Mouse (Mus musculus): Measurements from ENCODE around the gene Mst1.

The Mst1 gene

GRCm38 (mm10) chr9:108095949-108096712 is 15.9 kb downstream of the Mst1 start:
- DNase-seq (ENCODE audit: low spot score in 2 of 2): no peak

- no peak for DNase-seq (ENCODE audit: low spot score in 2 of 2)
Measured at GRCm38 (mm10) chr9:108099619-108100018, 19.4 kb downstream of the Mst1 start.

GRCm38 (mm10) chr9:108104766-108105548 is 24.7 kb downstream of the Mst1 start:
- DNase-seq (ENCODE audit: low spot score in 2 of 2): no peak

- DNase-seq (ENCODE audit: low spot score in 2 of 2): no peak
Measured at GRCm38 (mm10) chr9:108105549-108105863, 25.3 kb downstream of the Mst1 start.

- DNase-seq (ENCODE audit: low spot score in 2 of 2): no peak
Measured at GRCm38 (mm10) chr9:108106090-108106489, 25.9 kb downstream of the Mst1 start.

- no peak for DNase-seq (ENCODE audit: low spot score in 2 of 2)
Measured at GRCm38 (mm10) chr9:108107867-108108266, 27.6 kb downstream of the Mst1 start.

- no peak for DNase-seq (ENCODE audit: low spot score in 2 of 2)
Measured at GRCm38 (mm10) chr9:108110160-108110559, 29.9 kb downstream of the Mst1 start.

GRCm38 (mm10) chr9:108111101-108111592 is 30.9 kb downstream of the Mst1 start:
- DNase-seq (ENCODE audit: low spot score in 2 of 2): no peak

GRCm38 (mm10) chr9:108111593-108112121 is 31.4 kb downstream of the Mst1 start:
- no peak for DNase-seq (ENCODE audit: low spot score in 2 of 2)

- DNase-seq (ENCODE audit: low spot score in 2 of 2): no peak
Measured at GRCm38 (mm10) chr9:108112719-108113340, 32.6 kb downstream of the Mst1 start.

GRCm38 (mm10) chr9:108115290-108116077 is 35.2 kb downstream of the Mst1 start:
- no peak for DNase-seq (ENCODE audit: low spot score in 2 of 2)

GRCm38 (mm10) chr9:108117143-108117542 is 36.9 kb downstream of the Mst1 start:
- no peak for DNase-seq (ENCODE audit: low spot score in 2 of 2)

GRCm38 (mm10) chr9:108119891-108120411 is 39.7 kb downstream of the Mst1 start:
- DNase-seq (ENCODE audit: low spot score in 2 of 2): no peak

GRCm38 (mm10) chr9:108120671-108121070 is 40.4 kb downstream of the Mst1 start:
- DNase-seq (ENCODE audit: low spot score in 2 of 2): no peak

GRCm38 (mm10) chr9:108121170-108121969 is 41.1 kb downstream of the Mst1 start:
- DNase-seq (ENCODE audit: low spot score in 2 of 2): no peak

- no peak for DNase-seq (ENCODE audit: low spot score in 2 of 2)
Measured at GRCm38 (mm10) chr9:108123916-108124315, 43.7 kb downstream of the Mst1 start.

- DNase-seq (ENCODE audit: low spot score in 2 of 2): no peak
Measured at GRCm38 (mm10) chr9:108125731-108126130, 45.5 kb downstream of the Mst1 start.

- no peak for DNase-seq (ENCODE audit: low spot score in 2 of 2)
Measured at GRCm38 (mm10) chr9:108126436-108127180, 46.4 kb downstream of the Mst1 start.

GRCm38 (mm10) chr9:108128248-108128647 is 48.0 kb downstream of the Mst1 start:
- DNase-seq (ENCODE audit: low spot score in 2 of 2): no peak

All from frontal cortex, postnatal 25 days (tissue).